ENCODE assay signal across 16 mouse cellular contexts in genomic region chrX:151947781-151948180, GRCm38 (mm10).
"Had no signal": no experiment of that assay in that cellular context is flagged by ENCODE, and none has a peak within 500 bp of the region (broad histone marks: within the 10 kb centered on the region; RNA-seq: fewer than 3 reads in every experiment).

No protein-coding gene starts in this region.

- H3K36me3 ChIP-seq: liver, embryonic 15.5 days; lung, embryonic 15.5 days; midbrain, embryonic 13.5 days; midbrain, embryonic 15.5 days; neural tube, embryonic 12.5 days; stomach, embryonic 15.5 days had no signal

- H3K27ac ChIP-seq: liver, embryonic 15.5 days; lung, embryonic 15.5 days; macrophage; midbrain, embryonic 13.5 days; midbrain, embryonic 15.5 days; neural tube, embryonic 12.5 days; stomach, embryonic 15.5 days; stomach, postnatal 0 days had no signal

- H3K4me1 ChIP-seq: liver, embryonic 15.5 days; lung, embryonic 15.5 days; midbrain, embryonic 13.5 days; midbrain, embryonic 15.5 days; neural tube, embryonic 12.5 days; stomach, embryonic 15.5 days had no signal

- ATAC-seq: liver, postnatal 0 days; lung, postnatal 0 days; midbrain, embryonic 13.5 days; midbrain, embryonic 15.5 days had no signal

- DNase-seq: liver, postnatal 0 days; lung, postnatal 14 days; lung, postnatal 36 days; thymus, adult 2 months; thymus, postnatal 25 days; thymus, postnatal 4 days had no signal

- H3K27me3 ChIP-seq: liver, embryonic 15.5 days; lung, embryonic 15.5 days; neural tube, embryonic 12.5 days; stomach, embryonic 15.5 days had no signal

- H3K9me3 ChIP-seq: liver, embryonic 15.5 days; lung, embryonic 15.5 days; midbrain, embryonic 13.5 days; midbrain, embryonic 15.5 days; neural tube, embryonic 12.5 days; stomach, embryonic 15.5 days had no signal

- H3K4me3 ChIP-seq: liver, embryonic 15.5 days; lung, embryonic 15.5 days; megakaryocyte, embryonic 14.5 days; midbrain, embryonic 13.5 days; midbrain, embryonic 15.5 days; neural tube, embryonic 12.5 days; stomach, embryonic 15.5 days had no signal
